Mouse (Mus musculus): ENCODE measurements around the gene Pdik1l.

- TF ChIP-seq CTCF (IDR thresholded peaks at IDR 0.05; ENCODE audit: low read depth): no peak
- TF ChIP-seq EP300 (IDR thresholded peaks at IDR 0.05; ENCODE audit: low read depth): no peak
Observed at GRCm38 (mm10) chr4:134330281-134330680, 42.6 kb upstream of the Pdik1l start.

Measured in heart, postnatal 0 days (tissue).